Comparison of ENCODE assay signal across 7 mouse cellular contexts in genomic region chr6:124741842-124742241, GRCm38 (mm10). TPM values are rescaled to one million over a fixed set of nuclear protein-coding genes. Genes with fewer than 3 reads are reported as not detected.
DNase-seq lines count a peak whose midpoint lies in the region; ATAC-seq and TF ChIP-seq lines count a peak whose summit lies in the region.

No protein-coding gene starts in this region.

- peak overlapping the region; percentile 6; the same call in 1 of the 2 replicates for H3K9ac ChIP-seq in lung, embryonic 14.5 days
- H3K9ac ChIP-seq in limb, embryonic 11.5 days (ENCODE audit: low read length): no peak overlapping the region

- H3K4me2 ChIP-seq in lung, embryonic 14.5 days: peak overlapping the region; percentile 87
- H3K4me2 ChIP-seq in limb, embryonic 11.5 days (ENCODE audit: low read depth, severe bottlenecking): peak overlapping the region; percentile 80

- peaks cover 37% of the 10 kb centered on the region for H3K36me3 ChIP-seq in lung, embryonic 14.5 days (ENCODE audit: insufficient read depth)
- H3K36me3 ChIP-seq in limb, embryonic 11.5 days (ENCODE audit: control insufficient read depth, insufficient read depth, low read length): peaks cover 12% of the 10 kb centered on the region

- no peak for TF ChIP-seq POLR2A in embryonic fibroblast, embryonic 13.5 days (IDR thresholded peaks at IDR 0.05; ENCODE audit: low read depth, low read length)
- no peak for TF ChIP-seq POLR2A in olfactory bulb, adult 2 months (IDR thresholded peaks at IDR 0.05; ENCODE audit: insufficient read depth, low read depth, low read length)

- TF ChIP-seq CTCF in lung, embryonic 14.5 days (IDR thresholded peaks at IDR 0.05; ENCODE audit: low read depth): no peak
- no peak for TF ChIP-seq CTCF in embryonic fibroblast, embryonic 13.5 days (IDR thresholded peaks at IDR 0.05; ENCODE audit: borderline replicate concordance, insufficient read depth, low read length)
- no peak for TF ChIP-seq CTCF in olfactory bulb, adult 2 months (IDR thresholded peaks at IDR 0.05; ENCODE audit: insufficient read depth, low read depth, low read length)

- peaks cover 18% of the 10 kb centered on the region; the same call in 1 of the 2 replicates for H3K4me1 ChIP-seq in lung, embryonic 14.5 days (ENCODE audit: insufficient read depth)
- no peaks in the 10 kb centered on the region for H3K4me1 ChIP-seq in embryonic fibroblast, embryonic 13.5 days (ENCODE audit: control insufficient read depth, insufficient read depth, low read length)
- peaks cover 21% of the 10 kb centered on the region for H3K4me1 ChIP-seq in limb, embryonic 11.5 days (ENCODE audit: control insufficient read depth, insufficient read depth, low read length)
- H3K4me1 ChIP-seq in olfactory bulb, adult 2 months (ENCODE audit: control insufficient read depth, insufficient read depth, low read length): peaks cover 47% of the 10 kb centered on the region

- DNase-seq in lung, embryonic 14.5 days: no peak
- no peak for DNase-seq in lung, postnatal 14 days
- DNase-seq in limb, embryonic 11.5 days (ENCODE audit: low spot score): no peak
- DNase-seq in left cerebral cortex, adult 18-20 months (ENCODE audit: low spot score in 2 of 2): no peak
- DNase-seq in gastrocnemius, adult 8-10 months (ENCODE audit: low spot score in 2 of 2): no peak

- ATAC-seq in lung, embryonic 14.5 days (ENCODE audit: insufficient read depth): no peak
- ATAC-seq in limb, embryonic 11.5 days (ENCODE audit: insufficient number of reproducible peaks, low FRiP score, low TSS enrichment, low read depth): no peak

- peak overlapping the region; percentile 100 for H3K27ac ChIP-seq in lung, embryonic 14.5 days (ENCODE audit: low read depth)
- peak overlapping the region; percentile 92 for H3K27ac ChIP-seq in embryonic fibroblast, embryonic 13.5 days (ENCODE audit: insufficient read depth, low read length)
- peak overlapping the region; percentile 99; the same call in 1 of the 2 replicates for H3K27ac ChIP-seq in limb, embryonic 11.5 days (replicated peaks; ENCODE audit: low read depth, low read length)
- peak overlapping the region; percentile 92 for H3K27ac ChIP-seq in olfactory bulb, adult 2 months (ENCODE audit: insufficient read depth, low read depth, low read length)

- no peaks in the 10 kb centered on the region for H3K27me3 ChIP-seq in lung, embryonic 14.5 days (ENCODE audit: insufficient read depth, low read length)
- H3K27me3 ChIP-seq in limb, embryonic 11.5 days (ENCODE audit: control insufficient read depth, insufficient read depth, low read length): no peaks in the 10 kb centered on the region

- 62% methylated on average over 3 of the region's 3 CpGs for WGBS in lung, embryonic 14.5 days
- WGBS in limb, embryonic 11.5 days: 74% methylated on average over 3 of the region's 3 CpGs
- WGBS in olfactory bulb, adult 2 months: 69% methylated on average over 3 of the region's 3 CpGs

- peak overlapping the region; percentile 67 for H3K4me3 ChIP-seq in lung, embryonic 14.5 days (ENCODE audit: low read depth, low read length)
- H3K4me3 ChIP-seq in embryonic fibroblast, embryonic 13.5 days (ENCODE audit: insufficient read depth, low read length): no peak overlapping the region
- peak overlapping the region; percentile 67; the same call in 1 of the 2 replicates for H3K4me3 ChIP-seq in limb, embryonic 11.5 days (ENCODE audit: low read depth, low read length)
- H3K4me3 ChIP-seq in olfactory bulb, adult 2 months (ENCODE audit: insufficient read depth, low read depth, low read length): peak overlapping the region; percentile 12; the same call in 1 of the 2 replicates

- no peaks in the 10 kb centered on the region for H3K9me3 ChIP-seq in lung, embryonic 14.5 days (ENCODE audit: low read depth, low read length)
- H3K9me3 ChIP-seq in limb, embryonic 11.5 days (ENCODE audit: control insufficient read depth, low read length): no peaks in the 10 kb centered on the region

RNA-seq across cellular contexts. Expression of gene Grcc10, which starts 0.7 kb away (rescaled TPM):
- polyA plus RNA-seq in lung, embryonic 14.5 days (2014; fragmentation: Nextera tagmentation; extraction: Ambion mirVana): 429 and 440 TPM in 2 replicates
- 149 and 157 TPM in 2 replicates for polyA plus RNA-seq in embryonic fibroblast, embryonic 13.5 days (2011; ENCODE audit: insufficient read length, low read depth, missing spikeins)
- polyA plus RNA-seq in limb, embryonic 11.5 days (2014; fragmentation: Nextera tagmentation; extraction: Ambion mirVana): 491 and 549 TPM in 2 replicates
- polyA plus RNA-seq in olfactory bulb, adult 2 months (2012; ENCODE audit: insufficient read depth, insufficient read length, low replicate concordance, missing spikeins): 1,072 TPM in 1 of 2 replicates, not detected in the other
- total RNA-seq in left cerebral cortex, adult 18-20 months (2021): 100 to 1,000 TPM; 321 to 335 TPM
- 100 to 1,000 TPM; 146 to 173 (median 164) TPM for total RNA-seq in gastrocnemius, adult 8-10 months (2022)

RNA-seq across cellular contexts. Expression of gene Ptpn6, which starts 3.3 kb away (rescaled TPM):
- 12.1 and 12.6 TPM in 2 replicates for polyA plus RNA-seq in lung, embryonic 14.5 days (2014; fragmentation: Nextera tagmentation; extraction: Ambion mirVana)
- 0.53 and 4.3 TPM in 2 replicates for polyA plus RNA-seq in embryonic fibroblast, embryonic 13.5 days (2011; ENCODE audit: insufficient read length, low read depth, missing spikeins)
- 7.8 and 8.7 TPM in 2 replicates for polyA plus RNA-seq in limb, embryonic 11.5 days (2014; fragmentation: Nextera tagmentation; extraction: Ambion mirVana)
- polyA plus RNA-seq in olfactory bulb, adult 2 months (2012; ENCODE audit: insufficient read depth, insufficient read length, low replicate concordance, missing spikeins): not detected in 2 replicates
- 1 to 10 TPM; 2.5 to 5.1 TPM for total RNA-seq in left cerebral cortex, adult 18-20 months (2021)
- 1 to 10 TPM in 3 of 4 experiments, under 1 TPM in 1; 0.80 to 2.0 (median 1.2) TPM for total RNA-seq in gastrocnemius, adult 8-10 months (2022)

RNA-seq across cellular contexts. Expression of gene Gm45234, which starts 14.0 kb away (rescaled TPM):
- not detected in 2 replicates for polyA plus RNA-seq in lung, embryonic 14.5 days (2014; fragmentation: Nextera tagmentation; extraction: Ambion mirVana)
- 0.58 and 0.63 TPM in 2 replicates for polyA plus RNA-seq in embryonic fibroblast, embryonic 13.5 days (2011; ENCODE audit: insufficient read length, low read depth, missing spikeins)
- 0.13 TPM in 1 of 2 replicates, not detected in the other for polyA plus RNA-seq in limb, embryonic 11.5 days (2014; fragmentation: Nextera tagmentation; extraction: Ambion mirVana)
- polyA plus RNA-seq in olfactory bulb, adult 2 months (2012; ENCODE audit: insufficient read depth, insufficient read length, low replicate concordance, missing spikeins): not detected in 2 replicates
- total RNA-seq in left cerebral cortex, adult 18-20 months (2021): 1 to 10 TPM in 1 of 2 experiments, not detected in 1; 1.4 TPM
- not detected for total RNA-seq in gastrocnemius, adult 8-10 months (2022)

RNA-seq across cellular contexts. Expression of gene Atn1, which starts 14.5 kb away (rescaled TPM):
- polyA plus RNA-seq in lung, embryonic 14.5 days (2014; fragmentation: Nextera tagmentation; extraction: Ambion mirVana): 13.1 and 15.1 TPM in 2 replicates
- polyA plus RNA-seq in embryonic fibroblast, embryonic 13.5 days (2011; ENCODE audit: insufficient read length, low read depth, missing spikeins): 75.9 and 77.3 TPM in 2 replicates
- polyA plus RNA-seq in limb, embryonic 11.5 days (2014; fragmentation: Nextera tagmentation; extraction: Ambion mirVana): 13.1 and 14.0 TPM in 2 replicates
- polyA plus RNA-seq in olfactory bulb, adult 2 months (2012; ENCODE audit: insufficient read depth, insufficient read length, low replicate concordance, missing spikeins): not detected in 2 replicates
- total RNA-seq in left cerebral cortex, adult 18-20 months (2021): 100 to 1,000 TPM; 158 to 181 TPM
- 10 to 100 TPM; 41.9 to 59.4 (median 49.2) TPM for total RNA-seq in gastrocnemius, adult 8-10 months (2022)

RNA-seq across cellular contexts. Expression of gene Eno2, which starts 27.6 kb away (rescaled TPM):
- polyA plus RNA-seq in lung, embryonic 14.5 days (2014; fragmentation: Nextera tagmentation; extraction: Ambion mirVana): 2.2 and 4.1 TPM in 2 replicates
- polyA plus RNA-seq in embryonic fibroblast, embryonic 13.5 days (2011; ENCODE audit: insufficient read length, low read depth, missing spikeins): 17.5 and 24.1 TPM in 2 replicates
- 1.8 and 3.0 TPM in 2 replicates for polyA plus RNA-seq in limb, embryonic 11.5 days (2014; fragmentation: Nextera tagmentation; extraction: Ambion mirVana)
- 916 and 939 TPM in 2 replicates for polyA plus RNA-seq in olfactory bulb, adult 2 months (2012; ENCODE audit: insufficient read depth, insufficient read length, low replicate concordance, missing spikeins)
- total RNA-seq in left cerebral cortex, adult 18-20 months (2021): 1,000 to 10,000 TPM; 1,066 to 1,067 TPM
- 1 to 10 TPM in 3 of 4 experiments, under 1 TPM in 1; 0.75 to 1.4 (median 1.1) TPM for total RNA-seq in gastrocnemius, adult 8-10 months (2022)

Comparison
In these comparisons a context has a peak if more than half of its experiments do, and no peak if none do; other contexts are left out.
1. RNA of gene Ptpn6, which starts 3.3 kb away (polyA plus RNA-seq): not detected in olfactory bulb, adult 2 months; 12.1 to 12.6 TPM in lung, embryonic 14.5 days, 7.8 to 8.7 TPM in limb, embryonic 11.5 days and 0.53 to 4.3 TPM in embryonic fibroblast, embryonic 13.5 days; every median in the first group is over 10 times any median in the second.
2. Peak in every context shown above with its lines, with median percentiles within 50 percentile points of each other: H3K27ac ChIP-seq.